Mouse (Mus musculus) bone marrow, adult 2 months (tissue): ENCODE data around the gene Snapc4.

Experiments
- CTCF ChIP-seq: fragments of 200-500 bp; IDR thresholded peaks from 2 replicates; pipeline ENCODE4 v1.5.1; 2011; ENCODE audit warnings: low read length, control low read depth; ENCODE audit not compliant: control insufficient read depth, insufficient read depth
- POLR2A ChIP-seq: fragments of 200-500 bp; IDR thresholded peaks from 2 replicates; pipeline ENCODE4 v1.6.1; 2011; ENCODE audit warnings: low read depth, mild to moderate bottlenecking, control low read depth, low read length, borderline replicate concordance; ENCODE audit not compliant: control insufficient read depth

DNA sequence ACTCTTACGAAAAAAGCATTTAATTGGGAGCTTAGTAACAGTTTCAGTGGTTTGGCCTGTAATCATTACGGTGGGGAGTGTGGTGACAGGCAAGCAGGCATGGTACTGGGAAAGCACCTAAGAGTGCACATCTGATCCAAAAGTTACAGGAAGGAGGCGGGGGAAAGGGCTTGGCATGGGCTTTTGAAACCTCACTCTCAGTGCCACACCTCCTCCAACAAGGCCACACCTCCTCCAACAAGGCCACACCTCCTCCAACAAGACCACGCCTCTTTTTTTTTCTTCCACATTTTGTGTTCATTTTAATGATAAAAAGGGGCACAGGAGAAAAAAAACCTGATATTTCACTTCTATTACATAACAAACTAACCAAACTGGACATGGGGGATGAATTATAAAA, 52.6 kb downstream of the Snapc4 start:
- TF ChIP-seq POLR2A, result no peak
- no peak for TF ChIP-seq CTCF
